Mouse (Mus musculus): Measurements from ENCODE around the gene Cadm2. TPM values are rescaled to one million over a fixed set of nuclear protein-coding genes. Genes with fewer than 3 reads are reported as not detected.

Cadm2 gene
- polyA plus RNA-seq, 1 experiment from 2014 or later, result 65.6 TPM

DNA sequence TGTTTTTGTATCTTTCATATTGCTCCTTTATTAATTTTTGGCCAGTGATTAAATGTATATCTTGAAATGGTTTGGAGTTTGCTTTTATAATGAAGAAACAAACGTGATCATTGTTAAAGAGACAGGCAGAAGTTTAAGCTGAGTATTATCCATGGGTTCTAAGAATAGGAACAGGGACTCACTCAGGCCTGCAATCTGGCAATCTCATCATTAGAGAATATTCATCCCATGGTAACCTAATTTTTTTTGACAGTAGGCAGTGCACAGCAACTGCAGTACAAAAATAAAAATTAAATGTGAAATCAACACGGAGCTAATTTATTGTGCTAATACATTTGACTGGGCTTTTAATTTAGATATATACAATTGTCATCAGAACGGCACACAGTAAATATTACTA lies 209.8 kb downstream of the Cadm2 start:
- H3K4me1 ChIP-seq (ENCODE audit: control insufficient read depth, insufficient read depth, low read length), result no peaks in the 10 kb centered on the region
- H3K4me2 ChIP-seq (ENCODE audit: low read depth, low read length), result no peak overlapping the region
- ATAC-seq (ENCODE audit: low read depth), result no peak
- no peaks in the 10 kb centered on the region for H3K36me3 ChIP-seq (ENCODE audit: control insufficient read depth, insufficient read depth, low read length)
- no peak overlapping the region for H3K9ac ChIP-seq (replicated peaks; ENCODE audit: low read depth, low read length)
- H3K27ac ChIP-seq (ENCODE audit: low read depth, low read length), result no peak overlapping the region
- WGBS, result 66% methylated on average over 3 of the region's 3 CpGs
- no peaks in the 10 kb centered on the region for H3K27me3 ChIP-seq (ENCODE audit: control insufficient read depth, insufficient read depth, low read length)
- no peak overlapping the region for H3K4me3 ChIP-seq (ENCODE audit: low read depth, low read length)
- H3K9me3 ChIP-seq (ENCODE audit: control insufficient read depth, low read length), result no peaks in the 10 kb centered on the region

DNA sequence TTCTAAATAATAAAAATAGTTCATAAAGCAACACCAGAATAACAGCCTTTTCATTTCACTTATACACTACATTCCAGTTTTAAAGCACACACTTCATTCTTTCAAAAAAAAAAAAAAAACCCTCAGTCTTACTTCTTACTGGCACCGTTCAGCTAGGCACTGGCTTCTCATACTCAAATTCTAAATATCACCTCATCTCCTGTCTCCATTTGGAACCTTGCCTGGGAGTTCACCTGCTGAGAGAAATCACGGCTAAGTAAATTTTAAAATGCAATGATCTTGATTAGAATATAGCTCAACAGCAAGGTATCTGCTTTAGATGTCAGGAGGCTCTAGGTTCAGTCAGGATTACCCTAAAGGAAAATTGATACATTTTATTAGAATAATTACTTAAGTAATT lies 210.2 kb downstream of the Cadm2 start:
- Histone ChIP-seq H3K9ac (replicated peaks; ENCODE audit: low read depth, low read length) (no peak overlapping the region), H3K27ac (ENCODE audit: low read depth, low read length) (no peak overlapping the region), H3K4me1 (ENCODE audit: control insufficient read depth, insufficient read depth, low read length) (no peaks in the 10 kb centered on the region), H3K4me3 (ENCODE audit: low read depth, low read length) (no peak overlapping the region), H3K4me2 (ENCODE audit: low read depth, low read length) (no peak overlapping the region), H3K9me3 (ENCODE audit: control insufficient read depth, low read length) (no peaks in the 10 kb centered on the region), H3K36me3 (ENCODE audit: control insufficient read depth, insufficient read depth, low read length) (no peaks in the 10 kb centered on the region), H3K27me3 (ENCODE audit: control insufficient read depth, insufficient read depth, low read length) (no peaks in the 10 kb centered on the region)
- WGBS, result 66% methylated on average over 2 of the region's 2 CpGs
- ATAC-seq (ENCODE audit: low read depth), result no peak

DNA sequence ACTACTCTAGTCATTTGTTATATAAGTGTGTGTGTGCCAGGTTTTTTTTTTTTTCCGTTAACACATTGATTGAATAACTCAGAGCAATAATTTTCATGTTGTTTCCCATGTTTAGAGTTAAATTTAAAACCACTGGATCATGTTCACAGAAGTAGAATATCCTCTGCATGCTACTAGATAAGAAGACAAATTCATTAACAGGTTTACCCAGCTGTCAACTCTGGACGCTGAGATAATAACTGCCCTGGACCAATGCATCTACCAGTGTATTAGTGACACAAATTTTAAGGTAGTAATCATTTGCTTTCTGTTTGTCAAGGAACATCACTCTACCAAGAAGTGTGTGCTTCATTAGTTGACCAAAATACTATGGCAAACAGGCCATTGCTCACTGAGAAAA lies 253.0 kb downstream of the Cadm2 start:
- WGBS, result 86% methylated on average over 2 of the region's 2 CpGs
- Histone ChIP-seq H3K9me3 (ENCODE audit: control insufficient read depth, low read length) (no peaks in the 10 kb centered on the region), H3K36me3 (ENCODE audit: control insufficient read depth, insufficient read depth, low read length) (no peaks in the 10 kb centered on the region), H3K4me2 (ENCODE audit: low read depth, low read length) (no peak overlapping the region), H3K4me3 (ENCODE audit: low read depth, low read length) (no peak overlapping the region), H3K27me3 (ENCODE audit: control insufficient read depth, insufficient read depth, low read length) (no peaks in the 10 kb centered on the region), H3K27ac (ENCODE audit: low read depth, low read length) (no peak overlapping the region), H3K4me1 (ENCODE audit: control insufficient read depth, insufficient read depth, low read length) (no peaks in the 10 kb centered on the region), H3K9ac (replicated peaks; ENCODE audit: low read depth, low read length) (no peak overlapping the region)
- ATAC-seq (ENCODE audit: low read depth), result no peak

DNA sequence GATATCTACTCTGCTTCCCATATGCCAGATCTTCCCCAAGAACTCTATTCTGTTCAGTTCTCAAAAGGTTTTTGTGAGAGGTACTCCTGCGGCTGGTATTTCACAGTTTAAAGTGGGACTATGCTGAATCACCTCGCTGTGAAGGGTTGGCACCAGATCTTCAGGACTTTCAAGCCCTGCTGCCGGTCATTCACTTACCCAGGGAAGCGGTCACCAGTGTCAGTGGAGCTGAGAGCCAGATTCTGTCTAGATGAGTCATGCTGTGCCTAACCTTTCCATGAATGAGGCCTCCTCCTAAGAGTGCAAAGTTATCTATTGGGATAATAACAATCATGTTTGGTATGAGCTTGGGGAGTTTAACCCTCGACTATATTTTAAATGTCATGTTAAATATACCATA lies 272.7 kb downstream of the Cadm2 start:
- no peaks in the 10 kb centered on the region for H3K36me3 ChIP-seq (ENCODE audit: control insufficient read depth, insufficient read depth, low read length)
- no peaks in the 10 kb centered on the region for H3K4me1 ChIP-seq (ENCODE audit: control insufficient read depth, insufficient read depth, low read length)
- H3K9me3 ChIP-seq (ENCODE audit: control insufficient read depth, low read length), result no peaks in the 10 kb centered on the region
- no peaks in the 10 kb centered on the region for H3K27me3 ChIP-seq (ENCODE audit: control insufficient read depth, insufficient read depth, low read length)
- H3K27ac ChIP-seq (ENCODE audit: low read depth, low read length), result no peak overlapping the region
- H3K4me3 ChIP-seq (ENCODE audit: low read depth, low read length), result no peak overlapping the region
- no peak overlapping the region for H3K9ac ChIP-seq (replicated peaks; ENCODE audit: low read depth, low read length)
- no peak for ATAC-seq (ENCODE audit: low read depth)
- no peak overlapping the region for H3K4me2 ChIP-seq (ENCODE audit: low read depth, low read length)
- 89% methylated on average over 5 of the region's 5 CpGs for WGBS

DNA sequence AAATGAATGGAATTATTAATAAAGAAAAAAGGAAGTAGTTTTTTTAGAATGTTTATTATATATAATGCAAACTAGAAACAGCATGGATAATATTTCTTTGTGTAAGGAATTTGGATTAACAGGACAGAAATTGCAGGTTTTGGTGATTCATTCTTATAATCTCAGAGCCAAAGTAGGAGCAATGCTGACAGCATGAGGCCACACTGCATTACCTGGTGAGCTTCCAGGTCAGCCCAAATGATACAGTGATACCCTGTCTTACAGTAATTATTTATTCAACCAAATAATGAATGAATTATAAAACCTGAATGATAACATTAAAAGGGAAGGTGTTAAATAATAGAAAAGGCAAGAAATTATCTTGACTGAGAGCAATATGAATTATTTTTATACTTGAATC lies 273.1 kb downstream of the Cadm2 start:
- no peaks in the 10 kb centered on the region for H3K4me1 ChIP-seq (ENCODE audit: control insufficient read depth, insufficient read depth, low read length)
- H3K36me3 ChIP-seq (ENCODE audit: control insufficient read depth, insufficient read depth, low read length), result no peaks in the 10 kb centered on the region
- no peaks in the 10 kb centered on the region for H3K9me3 ChIP-seq (ENCODE audit: control insufficient read depth, low read length)
- no peak overlapping the region for H3K9ac ChIP-seq (replicated peaks; ENCODE audit: low read depth, low read length)
- no peak for ATAC-seq (ENCODE audit: low read depth)
- H3K27ac ChIP-seq (ENCODE audit: low read depth, low read length), result no peak overlapping the region
- H3K4me2 ChIP-seq (ENCODE audit: low read depth, low read length), result no peak overlapping the region
- no peaks in the 10 kb centered on the region for H3K27me3 ChIP-seq (ENCODE audit: control insufficient read depth, insufficient read depth, low read length)
- no peak overlapping the region for H3K4me3 ChIP-seq (ENCODE audit: low read depth, low read length)

DNA sequence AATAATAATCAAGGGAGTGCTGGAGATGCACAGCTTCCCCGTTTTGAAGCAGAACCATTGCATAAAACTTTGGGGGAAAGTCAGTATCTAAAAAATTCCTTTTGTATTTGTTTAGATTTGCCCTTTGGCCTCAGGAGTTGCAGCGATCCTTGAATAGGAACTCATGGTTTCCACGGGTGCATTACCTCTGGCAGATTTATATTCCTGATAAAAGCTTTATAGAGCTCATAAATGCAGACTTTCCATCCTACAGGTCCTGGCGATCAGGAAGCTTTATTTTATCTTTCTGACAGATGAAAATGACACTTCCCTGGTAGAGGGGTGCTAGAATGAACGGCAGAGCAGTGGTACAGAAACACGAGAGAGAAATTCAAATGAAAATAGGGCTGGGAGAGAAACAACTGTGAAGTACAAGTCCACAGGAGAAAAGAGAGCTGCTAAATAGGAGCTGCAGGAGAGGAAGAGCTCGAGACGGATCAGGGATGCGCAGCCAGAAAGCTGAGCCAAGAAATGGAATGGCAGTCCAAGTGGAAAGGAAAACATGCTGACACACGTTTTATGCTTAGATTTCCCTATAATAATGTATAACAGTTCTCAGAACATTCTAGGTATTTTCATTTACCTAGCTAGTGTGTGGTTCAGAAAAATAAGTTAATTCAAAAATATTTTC lies 274.0 kb downstream of the Cadm2 start:
- Histone ChIP-seq H3K4me1 (ENCODE audit: control insufficient read depth, insufficient read depth, low read length) (no peaks in the 10 kb centered on the region), H3K9ac (replicated peaks; ENCODE audit: low read depth, low read length) (no peak overlapping the region), H3K27ac (ENCODE audit: low read depth, low read length) (no peak overlapping the region), H3K27me3 (ENCODE audit: control insufficient read depth, insufficient read depth, low read length) (no peaks in the 10 kb centered on the region), H3K9me3 (ENCODE audit: control insufficient read depth, low read length) (no peaks in the 10 kb centered on the region), H3K4me3 (ENCODE audit: low read depth, low read length) (no peak overlapping the region), H3K4me2 (ENCODE audit: low read depth, low read length) (no peak overlapping the region), H3K36me3 (ENCODE audit: control insufficient read depth, insufficient read depth, low read length) (no peaks in the 10 kb centered on the region)
- no peak; the same call in 1 of the 2 replicates for ATAC-seq (ENCODE audit: low read depth)
- WGBS, result 28% methylated on average over 10 of the region's 10 CpGs

DNA sequence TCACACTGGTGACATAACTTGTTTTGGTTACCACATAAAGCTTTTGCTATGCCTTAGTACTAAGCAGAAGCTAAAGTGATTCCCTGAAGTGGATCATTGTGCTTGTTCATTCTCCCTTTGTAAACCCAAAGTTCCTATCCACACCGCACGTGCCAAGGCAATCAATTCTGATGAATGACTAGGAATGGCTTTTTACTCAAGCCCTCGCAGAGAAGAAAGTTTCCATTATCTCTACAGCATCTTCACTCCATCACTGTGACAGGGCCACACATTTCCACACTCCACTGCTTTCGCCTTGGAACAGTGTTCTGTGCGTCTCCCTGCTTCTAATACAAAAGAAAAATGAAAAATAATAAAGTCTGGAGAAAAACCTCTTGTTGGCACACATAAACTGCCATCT lies 276.5 kb downstream of the Cadm2 start:
- H3K4me2 ChIP-seq (ENCODE audit: low read depth, low read length), result no peak overlapping the region
- 16% methylated on average over 5 of the region's 5 CpGs for WGBS
- no peak overlapping the region for H3K27ac ChIP-seq (ENCODE audit: low read depth, low read length)
- H3K4me3 ChIP-seq (ENCODE audit: low read depth, low read length), result no peak overlapping the region
- no peaks in the 10 kb centered on the region for H3K9me3 ChIP-seq (ENCODE audit: control insufficient read depth, low read length)
- H3K36me3 ChIP-seq (ENCODE audit: control insufficient read depth, insufficient read depth, low read length), result no peaks in the 10 kb centered on the region
- ATAC-seq (ENCODE audit: low read depth), result no peak
- H3K9ac ChIP-seq (replicated peaks; ENCODE audit: low read depth, low read length), result no peak overlapping the region
- no peaks in the 10 kb centered on the region for H3K27me3 ChIP-seq (ENCODE audit: control insufficient read depth, insufficient read depth, low read length)
- H3K4me1 ChIP-seq (ENCODE audit: control insufficient read depth, insufficient read depth, low read length), result no peaks in the 10 kb centered on the region

DNA sequence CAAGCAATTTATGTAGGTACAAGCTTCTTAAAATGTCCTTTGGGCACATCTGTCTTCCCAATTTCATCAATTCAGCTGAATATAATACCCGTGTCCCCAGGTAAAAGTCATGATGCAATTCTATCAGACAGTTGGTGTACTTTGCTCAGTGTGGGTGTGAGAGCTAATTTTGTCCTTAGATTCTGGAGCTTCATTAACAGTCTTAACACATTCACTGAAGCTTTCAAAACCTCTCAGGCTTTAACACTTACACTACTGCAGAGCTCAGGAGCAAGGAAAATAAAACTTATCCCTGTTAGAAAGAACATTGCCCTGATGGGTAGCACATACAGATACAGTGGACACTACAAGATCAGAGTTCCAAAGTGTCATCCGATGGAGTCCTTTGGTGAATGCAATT lies 309.7 kb downstream of the Cadm2 start:
- 0 out of 2 replicates have a peak, but pooled peaks have one; percentile 49 for ATAC-seq (ENCODE audit: low read depth)
- no peaks in the 10 kb centered on the region for H3K4me1 ChIP-seq (ENCODE audit: control insufficient read depth, insufficient read depth, low read length)
- H3K27ac ChIP-seq (ENCODE audit: low read depth, low read length), result no peak overlapping the region
- H3K9ac ChIP-seq (replicated peaks; ENCODE audit: low read depth, low read length), result no peak overlapping the region
- H3K36me3 ChIP-seq (ENCODE audit: control insufficient read depth, insufficient read depth, low read length), result no peaks in the 10 kb centered on the region
- H3K27me3 ChIP-seq (ENCODE audit: control insufficient read depth, insufficient read depth, low read length), result no peaks in the 10 kb centered on the region
- H3K4me3 ChIP-seq (ENCODE audit: low read depth, low read length), result no peak overlapping the region
- no peaks in the 10 kb centered on the region for H3K9me3 ChIP-seq (ENCODE audit: control insufficient read depth, low read length)
- 77% methylated on average over 2 of the region's 2 CpGs for WGBS
- no peak overlapping the region for H3K4me2 ChIP-seq (ENCODE audit: low read depth, low read length)

DNA sequence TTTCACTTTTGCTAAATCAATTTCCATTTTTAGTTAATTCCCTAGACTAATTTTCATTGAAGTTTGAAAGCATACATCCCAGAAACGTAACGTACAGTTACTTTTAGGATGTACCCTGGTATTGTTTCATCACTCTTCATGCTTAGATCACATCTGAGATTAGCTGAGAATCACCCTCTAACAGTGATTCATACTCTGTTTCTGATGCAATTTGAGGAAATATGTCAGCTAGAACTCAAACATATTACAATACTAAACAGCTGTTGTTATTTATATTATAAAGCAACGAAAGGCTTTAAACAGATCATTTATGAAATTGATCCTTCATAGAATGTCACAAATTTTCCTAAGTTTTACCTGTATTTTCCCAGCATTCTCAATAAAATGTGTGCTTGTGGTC lies 336.0 kb downstream of the Cadm2 start:
- Histone ChIP-seq H3K27me3 (ENCODE audit: control insufficient read depth, insufficient read depth, low read length) (no peaks in the 10 kb centered on the region), H3K9ac (replicated peaks; ENCODE audit: low read depth, low read length) (no peak overlapping the region), H3K27ac (ENCODE audit: low read depth, low read length) (no peak overlapping the region), H3K4me3 (ENCODE audit: low read depth, low read length) (no peak overlapping the region), H3K4me1 (ENCODE audit: control insufficient read depth, insufficient read depth, low read length) (no peaks in the 10 kb centered on the region), H3K9me3 (ENCODE audit: control insufficient read depth, low read length) (no peaks in the 10 kb centered on the region), H3K36me3 (ENCODE audit: control insufficient read depth, insufficient read depth, low read length) (no peaks in the 10 kb centered on the region), H3K4me2 (ENCODE audit: low read depth, low read length) (no peak overlapping the region)
- whole genome bisulfite sequencing, result 93% methylated on average over 3 of the region's 3 CpGs
- ATAC-seq (ENCODE audit: low read depth), result no peak

Measured in neural tube, embryonic 14.5 days (tissue).